Mouse (Mus musculus): ENCODE measurements at regions not wholly inside any gene's neighbourhood (a gene's known extent, or its start where the extent isn't known, plus 50 kb on each side); places are given as distances from the start of the nearest gene placed in this dataset.

DNA sequence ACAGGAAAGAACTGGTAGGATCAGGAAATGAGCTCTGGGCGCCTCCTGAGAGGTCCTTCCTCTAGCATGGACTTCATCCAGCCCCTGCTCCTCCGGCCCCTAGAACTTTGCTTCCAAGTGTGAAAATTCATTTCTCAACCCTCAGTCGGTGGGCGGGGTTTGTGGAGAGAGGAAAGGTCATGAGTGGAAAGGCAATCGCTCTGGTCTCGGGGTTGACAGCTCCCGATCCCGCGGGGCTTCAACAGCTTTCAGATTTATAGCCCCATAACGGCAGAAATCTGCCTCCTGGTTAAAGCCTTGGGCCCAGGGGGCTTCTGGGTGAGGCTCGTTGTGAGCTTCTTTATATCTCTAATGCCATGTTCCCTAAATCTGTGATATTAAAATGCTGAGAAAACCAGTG lies 184.2 kb upstream of the Spaca1 start:
- H3K9me3 ChIP-seq, result no peaks in the 10 kb centered on the region
- H3K27me3 ChIP-seq, result no peaks in the 10 kb centered on the region
- H3K4me2 ChIP-seq (replicated peaks), result no peak overlapping the region
- no peak overlapping the region for H3K9ac ChIP-seq (replicated peaks)
- no peak overlapping the region for H3K4me3 ChIP-seq (replicated peaks)
- H3K36me3 ChIP-seq, result no peaks in the 10 kb centered on the region
- WGBS, result 81% methylated on average over 11 of the region's 11 CpGs
- H3K4me1 ChIP-seq (replicated peaks), result peaks cover 4% of the 10 kb centered on the region; the same call in 1 of the 2 replicates
- no peak for ATAC-seq
- H3K27ac ChIP-seq, result no peak overlapping the region

DNA sequence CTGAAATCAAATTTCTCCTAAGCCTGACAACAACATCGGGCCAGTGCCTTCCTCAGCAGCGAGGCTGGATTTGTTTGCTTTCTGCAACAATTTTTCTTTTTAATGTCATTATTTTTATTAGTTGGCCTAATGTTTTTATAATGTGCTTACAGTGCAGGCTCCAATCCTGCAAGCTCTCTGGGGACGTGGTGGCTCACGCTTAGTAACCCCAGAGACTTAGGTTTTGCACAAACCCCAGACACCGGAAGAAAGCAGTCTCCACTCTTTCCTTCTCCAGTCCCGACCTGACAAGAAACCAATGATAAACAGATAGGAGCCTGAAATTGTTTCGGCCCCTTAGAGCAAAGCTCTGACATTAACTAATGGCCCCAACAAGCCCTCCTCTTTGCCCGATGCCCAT lies 184.7 kb upstream of the Spaca1 start:
- no peaks in the 10 kb centered on the region for H3K36me3 ChIP-seq
- no peak overlapping the region for H3K27ac ChIP-seq
- H3K4me2 ChIP-seq (replicated peaks), result no peak overlapping the region
- H3K9me3 ChIP-seq, result no peaks in the 10 kb centered on the region
- H3K4me1 ChIP-seq (replicated peaks), result peaks cover 5% of the 10 kb centered on the region; the same call in 1 of the 2 replicates
- H3K27me3 ChIP-seq, result no peaks in the 10 kb centered on the region
- 85% methylated on average over 8 of the region's 8 CpGs for WGBS
- ATAC-seq, result no peak
- H3K4me3 ChIP-seq (replicated peaks), result no peak overlapping the region
- no peak overlapping the region for H3K9ac ChIP-seq (replicated peaks)

DNA sequence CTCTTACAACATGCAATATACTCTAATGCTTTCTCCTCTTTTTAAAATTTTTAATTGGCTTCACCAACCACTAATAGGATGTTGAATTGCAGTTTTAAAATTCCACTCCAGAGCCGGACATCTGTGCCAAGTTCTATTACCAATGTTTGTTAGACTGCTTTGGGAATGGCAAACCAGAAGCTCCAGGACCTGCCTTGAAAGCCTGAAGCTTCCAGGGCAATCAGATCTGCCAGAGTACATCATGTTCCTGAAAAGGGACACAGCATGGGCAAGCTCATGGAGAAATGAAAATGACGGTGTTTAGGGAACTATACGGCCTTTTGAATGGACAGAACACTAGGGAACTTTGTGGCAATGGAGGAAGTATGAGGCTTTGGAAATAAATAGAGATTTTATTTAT lies 187.8 kb upstream of the Spaca1 start:
- ATAC-seq, result no peak
- Histone ChIP-seq H3K27ac (no peak overlapping the region), H3K4me2 (replicated peaks) (no peak overlapping the region), H3K9me3 (no peaks in the 10 kb centered on the region), H3K4me3 (replicated peaks) (no peak overlapping the region), H3K4me1 (replicated peaks) (peaks cover 19% of the 10 kb centered on the region), H3K9ac (replicated peaks) (no peak overlapping the region), H3K36me3 (no peaks in the 10 kb centered on the region), H3K27me3 (no peaks in the 10 kb centered on the region)
- 90% methylated on average over 3 of the region's 3 CpGs for WGBS

DNA sequence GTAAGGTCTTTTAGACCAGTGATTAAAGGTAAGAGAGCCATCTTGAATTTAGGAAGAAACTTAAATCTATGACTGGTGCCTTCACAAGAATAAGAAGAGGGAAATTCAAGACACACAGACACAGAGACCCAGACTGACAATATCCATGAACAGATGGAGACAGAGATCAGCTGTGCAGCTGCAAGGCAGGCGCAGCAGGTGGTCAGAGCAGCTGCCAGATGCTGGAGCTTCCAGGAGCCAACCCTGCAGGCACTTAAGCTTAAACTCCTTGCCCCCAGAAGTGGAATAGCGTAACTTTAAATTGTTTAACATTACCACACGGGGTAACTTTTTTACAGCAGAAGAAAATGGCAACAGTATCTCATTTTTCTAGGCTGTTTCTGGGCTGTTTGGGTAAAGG lies 189.6 kb upstream of the Spaca1 start:
- Histone ChIP-seq H3K4me2 (replicated peaks) (no peak overlapping the region), H3K4me3 (replicated peaks) (no peak overlapping the region), H3K9ac (replicated peaks) (no peak overlapping the region), H3K9me3 (0 out of 2 replicates have a peak, but pooled peaks cover 4% of the 10 kb centered on the region), H3K27me3 (no peaks in the 10 kb centered on the region), H3K27ac (no peak overlapping the region), H3K4me1 (replicated peaks) (peaks cover 15% of the 10 kb centered on the region), H3K36me3 (no peaks in the 10 kb centered on the region)
- 53% methylated on average over 3 of the region's 3 CpGs for WGBS
- ATAC-seq, result no peak

DNA sequence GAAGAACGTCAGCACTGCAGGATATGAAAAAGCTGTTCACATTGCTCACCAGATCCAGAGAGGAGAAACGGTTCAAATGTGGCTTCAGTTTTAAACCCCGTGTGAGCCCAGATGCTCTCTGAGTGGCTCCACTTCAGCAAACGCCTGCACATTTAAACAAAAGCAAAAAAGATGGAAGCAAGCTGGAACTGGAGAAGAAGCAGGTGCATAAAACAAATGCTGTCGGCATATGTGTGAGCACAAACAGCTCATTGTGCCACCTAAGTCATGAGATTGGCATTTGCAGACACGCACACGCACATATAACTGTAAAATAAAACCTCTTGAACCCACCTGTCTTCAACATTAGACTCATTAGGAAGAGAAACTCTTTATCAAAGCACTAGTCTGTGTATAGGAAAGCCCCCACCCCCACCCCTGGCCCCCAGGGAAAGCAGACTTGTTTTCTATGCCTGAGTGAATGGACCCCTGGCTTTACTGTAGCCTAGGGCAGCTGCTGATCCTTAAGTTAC lies 191.1 kb upstream of the Spaca1 start:
- Histone ChIP-seq H3K27me3 (no peaks in the 10 kb centered on the region), H3K36me3 (no peaks in the 10 kb centered on the region), H3K9ac (replicated peaks) (no peak overlapping the region), H3K4me2 (replicated peaks) (peak overlapping the region; percentile 15), H3K4me1 (replicated peaks) (peaks cover 15% of the 10 kb centered on the region), H3K27ac (no peak overlapping the region), H3K9me3 (0 out of 2 replicates have a peak, but pooled peaks cover 4% of the 10 kb centered on the region), H3K4me3 (replicated peaks) (no peak overlapping the region)
- WGBS, result 44% methylated on average over 7 of the region's 7 CpGs
- ATAC-seq, result peak; percentile 78

DNA sequence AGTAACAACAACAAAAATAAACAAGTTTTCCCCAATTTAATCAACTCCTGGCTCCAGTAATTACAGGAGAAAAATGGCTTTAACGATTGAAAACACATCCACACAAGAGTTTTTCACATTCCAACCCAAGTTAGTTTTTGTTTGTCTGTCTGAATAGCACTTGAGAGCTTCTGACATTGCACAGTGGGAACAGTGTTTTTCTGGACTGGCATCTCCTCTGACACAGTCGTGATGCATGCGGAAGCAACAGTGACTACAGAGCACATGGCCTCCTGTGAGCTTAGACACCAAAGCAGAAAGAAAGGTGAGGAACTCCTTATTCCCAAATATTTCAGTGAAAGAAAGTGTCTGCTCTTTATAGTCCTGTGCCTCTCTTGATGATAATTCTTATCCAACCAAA lies 191.7 kb upstream of the Spaca1 start:
- no peak overlapping the region for H3K4me2 ChIP-seq (replicated peaks)
- H3K36me3 ChIP-seq, result no peaks in the 10 kb centered on the region
- no peaks in the 10 kb centered on the region for H3K27me3 ChIP-seq
- ATAC-seq, result no peak
- no peak overlapping the region for H3K4me3 ChIP-seq (replicated peaks)
- H3K27ac ChIP-seq, result no peak overlapping the region
- peaks cover 15% of the 10 kb centered on the region for H3K4me1 ChIP-seq (replicated peaks)
- WGBS, result 69% methylated on average over 3 of the region's 3 CpGs
- H3K9me3 ChIP-seq, result 0 out of 2 replicates have a peak, but pooled peaks cover 4% of the 10 kb centered on the region
- no peak overlapping the region for H3K9ac ChIP-seq (replicated peaks)

DNA sequence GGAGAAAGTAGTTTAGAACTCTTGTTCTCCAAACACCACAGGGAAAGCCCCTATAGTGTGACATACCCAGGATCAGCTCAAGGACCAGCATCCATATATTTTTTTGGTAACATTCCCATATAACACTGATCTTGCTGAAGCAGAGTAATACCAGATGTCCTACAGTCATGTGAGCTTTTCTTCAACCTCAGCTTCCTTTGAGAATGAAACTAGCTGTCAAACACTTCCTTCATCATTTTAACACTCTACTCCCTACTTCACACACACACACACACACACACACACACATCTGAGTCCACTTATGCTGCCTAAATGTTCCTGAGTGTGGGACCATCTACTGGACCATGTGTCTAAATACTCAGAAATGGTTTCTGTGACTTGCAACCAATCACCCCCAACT lies 209.5 kb upstream of the Spaca1 start:
- Histone ChIP-seq H3K4me2 (replicated peaks) (no peak overlapping the region), H3K36me3 (no peaks in the 10 kb centered on the region), H3K4me1 (replicated peaks) (no peaks in the 10 kb centered on the region), H3K27me3 (no peaks in the 10 kb centered on the region), H3K4me3 (replicated peaks) (no peak overlapping the region), H3K9ac (replicated peaks) (no peak overlapping the region), H3K9me3 (no peaks in the 10 kb centered on the region), H3K27ac (no peak overlapping the region)
- ATAC-seq, result no peak

DNA sequence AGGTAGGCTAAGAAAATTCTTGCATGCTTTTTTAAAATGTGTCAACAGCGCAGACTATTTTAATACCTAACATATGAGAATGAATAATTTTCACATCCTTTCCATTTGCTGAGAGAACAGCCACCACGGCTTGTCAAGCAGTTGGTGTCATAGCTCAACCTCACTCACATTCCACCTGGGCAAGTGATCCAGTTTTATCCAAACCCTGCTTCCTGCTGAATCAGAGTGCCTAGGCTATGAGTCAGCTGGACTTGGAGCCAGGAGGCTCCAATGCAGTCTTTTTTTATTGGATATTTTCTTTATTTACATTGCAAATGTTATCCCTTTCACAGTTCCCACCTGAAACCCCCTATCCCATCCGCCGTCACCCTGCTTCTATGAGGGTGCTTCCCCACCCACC lies 210.5 kb upstream of the Spaca1 start:
- 94% methylated on average over 4 of the region's 4 CpGs for WGBS
- H3K27me3 ChIP-seq, result no peaks in the 10 kb centered on the region
- no peaks in the 10 kb centered on the region for H3K4me1 ChIP-seq (replicated peaks)
- H3K9ac ChIP-seq (replicated peaks), result no peak overlapping the region
- no peaks in the 10 kb centered on the region for H3K36me3 ChIP-seq
- no peak overlapping the region for H3K4me2 ChIP-seq (replicated peaks)
- H3K27ac ChIP-seq, result no peak overlapping the region
- ATAC-seq, result no peak
- no peak overlapping the region for H3K4me3 ChIP-seq (replicated peaks)
- no peaks in the 10 kb centered on the region for H3K9me3 ChIP-seq

DNA sequence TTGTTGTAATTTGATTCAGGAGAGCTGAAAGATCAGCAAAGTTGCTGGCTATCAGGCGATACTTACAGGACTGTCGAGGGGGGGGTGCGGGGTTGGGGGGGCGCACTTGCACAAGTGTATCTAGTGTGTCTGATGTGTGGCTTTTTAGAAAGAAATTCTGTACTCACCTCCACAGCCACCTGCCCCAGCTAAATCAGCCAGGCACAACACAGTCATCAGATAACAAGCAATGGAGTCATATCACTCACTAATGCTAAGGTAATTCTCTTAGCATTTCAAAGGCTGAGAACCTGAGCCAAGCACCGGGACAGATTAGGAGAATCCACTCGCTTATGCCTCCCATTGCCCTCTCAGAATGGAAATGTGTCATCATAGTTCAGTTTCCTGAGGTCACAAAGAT lies 211.8 kb upstream of the Spaca1 start:
- Histone ChIP-seq H3K27me3 (no peaks in the 10 kb centered on the region), H3K4me1 (replicated peaks) (no peaks in the 10 kb centered on the region), H3K27ac (peak overlapping the region; percentile 40; the same call in 1 of the 2 replicates), H3K4me2 (replicated peaks) (no peak overlapping the region), H3K9me3 (no peaks in the 10 kb centered on the region), H3K9ac (replicated peaks) (no peak overlapping the region), H3K4me3 (replicated peaks) (no peak overlapping the region), H3K36me3 (no peaks in the 10 kb centered on the region)
- 67% methylated on average over 6 of the region's 6 CpGs for WGBS
- ATAC-seq, result peak; percentile 43; the same call in 1 of the 2 replicates

DNA sequence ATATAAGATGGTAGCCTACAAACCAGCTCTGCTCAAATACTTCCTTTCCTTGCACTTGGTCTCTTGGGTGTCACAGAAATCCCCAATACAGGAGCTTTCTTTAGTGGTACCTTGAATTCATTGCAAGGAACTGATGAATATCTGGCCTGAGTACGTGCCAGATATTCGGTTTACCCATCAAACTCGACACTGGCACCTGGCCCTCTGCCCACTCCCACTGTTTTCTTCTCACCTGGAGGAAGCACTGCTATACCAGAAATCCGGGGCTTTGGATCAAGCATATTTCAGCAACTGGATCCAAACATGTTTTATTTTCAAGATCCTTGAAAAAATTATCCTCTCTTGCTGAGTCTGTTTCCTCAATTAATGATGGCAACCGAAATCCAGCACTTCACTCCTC lies 214.4 kb upstream of the Spaca1 start:
- H3K4me1 ChIP-seq (replicated peaks), result no peaks in the 10 kb centered on the region
- ATAC-seq, result no peak
- no peaks in the 10 kb centered on the region for H3K9me3 ChIP-seq

DNA sequence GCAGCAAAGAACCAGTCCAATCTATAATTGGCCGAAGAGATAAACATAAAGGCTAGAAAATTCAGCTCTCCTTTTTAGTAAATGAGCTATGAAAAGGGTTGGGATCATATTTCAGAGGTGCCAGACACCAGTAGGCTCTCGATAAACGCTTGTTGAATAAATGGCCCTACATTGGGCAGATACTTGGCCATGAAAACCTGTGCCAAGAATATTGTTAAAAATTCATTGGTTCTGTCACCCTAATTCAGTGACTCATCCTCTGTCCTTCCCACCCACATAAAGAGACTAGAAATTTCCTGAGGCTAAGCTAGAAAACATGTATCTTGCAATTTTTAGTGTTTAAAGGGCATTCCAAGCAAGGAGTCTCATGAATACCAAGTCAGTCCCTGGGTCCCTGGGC lies 224.3 kb upstream of the Spaca1 start:
- no peak overlapping the region for H3K27ac ChIP-seq
- 84% methylated on average over 3 of the region's 3 CpGs for WGBS
- H3K4me1 ChIP-seq (replicated peaks), result peaks cover 3% of the 10 kb centered on the region
- H3K9me3 ChIP-seq, result no peaks in the 10 kb centered on the region
- no peaks in the 10 kb centered on the region for H3K27me3 ChIP-seq
- H3K4me3 ChIP-seq (replicated peaks), result no peak overlapping the region
- no peak for ATAC-seq
- H3K4me2 ChIP-seq (replicated peaks), result no peak overlapping the region
- H3K36me3 ChIP-seq, result no peaks in the 10 kb centered on the region
- no peak overlapping the region for H3K9ac ChIP-seq (replicated peaks)

More for the DNA sequence above, 214.4 kb upstream of the Spaca1 start:
- no peak overlapping the region for H3K4me3 ChIP-seq (replicated peaks)
- no peak overlapping the region for H3K27ac ChIP-seq
- no peaks in the 10 kb centered on the region for H3K27me3 ChIP-seq
- no peaks in the 10 kb centered on the region for H3K36me3 ChIP-seq
- no peak overlapping the region for H3K9ac ChIP-seq (replicated peaks)
- WGBS, result 90% methylated on average over 5 of the region's 5 CpGs
- H3K4me2 ChIP-seq (replicated peaks), result no peak overlapping the region

DNA sequence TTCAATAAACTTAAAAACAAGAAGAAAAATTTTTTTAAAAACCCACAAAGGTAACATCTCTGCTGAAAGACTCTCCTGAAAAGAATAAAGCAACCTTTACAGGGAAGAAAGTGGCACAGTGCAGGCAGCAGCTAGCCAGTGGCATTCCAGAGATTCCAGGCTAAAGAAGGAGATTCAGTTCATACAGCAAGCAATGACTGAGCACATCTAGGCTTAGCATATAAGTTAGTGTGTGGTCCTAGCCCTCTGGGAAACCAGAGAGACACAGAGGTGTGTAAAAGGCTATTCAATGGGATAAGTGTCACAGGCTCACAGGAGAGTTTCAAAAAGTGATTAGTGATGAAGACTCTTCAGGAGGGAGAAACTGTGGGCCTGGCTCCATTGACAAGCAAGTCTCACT lies 225.4 kb upstream of the Spaca1 start:
- Histone ChIP-seq H3K36me3 (no peaks in the 10 kb centered on the region), H3K27me3 (no peaks in the 10 kb centered on the region), H3K4me2 (replicated peaks) (no peak overlapping the region), H3K9ac (replicated peaks) (no peak overlapping the region), H3K4me1 (replicated peaks) (no peaks in the 10 kb centered on the region; the same call in 1 of the 2 replicates), H3K9me3 (no peaks in the 10 kb centered on the region), H3K27ac (no peak overlapping the region), H3K4me3 (replicated peaks) (no peak overlapping the region)
- ATAC-seq, result no peak

DNA sequence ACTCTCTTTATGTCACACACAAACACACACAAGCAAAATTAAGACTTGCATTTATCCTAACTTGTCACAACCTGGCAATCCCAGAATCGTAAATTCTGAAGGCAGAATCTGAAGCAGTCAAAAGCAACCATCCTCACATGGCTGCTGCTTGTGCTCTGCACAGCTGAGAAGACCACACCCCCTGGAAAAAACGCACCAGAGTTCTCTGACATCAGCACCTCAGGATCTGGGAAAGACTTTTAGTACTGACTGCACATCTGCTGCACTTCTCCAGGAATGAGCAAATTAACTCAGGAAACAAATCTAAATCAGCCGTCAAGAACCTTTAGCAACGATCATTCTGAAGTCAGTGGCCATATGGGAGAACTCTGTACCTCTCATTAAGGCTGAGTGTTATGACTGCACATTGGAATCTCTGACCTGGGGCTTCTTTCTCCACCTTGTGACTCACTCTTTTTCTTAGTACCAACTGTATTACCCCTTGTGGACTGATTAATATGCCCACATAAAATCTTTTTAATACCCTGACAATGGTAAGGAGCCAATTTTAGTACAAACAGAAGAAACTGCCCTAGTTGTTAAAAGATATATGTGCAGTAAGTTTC lies 248.1 kb upstream of the Akirin2 start:
- Histone ChIP-seq H3K36me3 (no peaks in the 10 kb centered on the region), H3K9me3 (no peaks in the 10 kb centered on the region), H3K27me3 (no peaks in the 10 kb centered on the region), H3K27ac (no peak overlapping the region), H3K4me2 (replicated peaks) (no peak overlapping the region), H3K4me3 (replicated peaks) (no peak overlapping the region), H3K9ac (replicated peaks) (no peak overlapping the region), H3K4me1 (replicated peaks) (no peaks in the 10 kb centered on the region)
- 68% methylated on average over 4 of the region's 4 CpGs for WGBS
- no peak for ATAC-seq
